20 mouse cellular contexts compared by ENCODE assay signal in genomic region chr9:89620347-89620746, GRCm38 (mm10). TPM values are rescaled to one million over a fixed set of nuclear protein-coding genes. Genes with fewer than 3 reads are reported as not detected.
DNase-seq lines count a peak whose midpoint lies in the region; ATAC-seq lines count a peak whose summit lies in the region.
"Had no signal": no experiment of that assay in that cellular context is flagged by ENCODE, and none has a peak within 500 bp of the region (broad histone marks: within the 10 kb centered on the region; RNA-seq: fewer than 3 reads in every experiment).

No protein-coding gene starts in this region.

- no peak for ATAC-seq in forebrain, embryonic 14.5 days
- ATAC-seq in forebrain, embryonic 11.5 days (replicated peaks; ENCODE audit: low FRiP score), result no peak
- no peak for ATAC-seq in neural tube, embryonic 15.5 days (ENCODE audit: low FRiP score)
- ATAC-seq: liver, embryonic 12.5 days had no signal

- H3K4me3 ChIP-seq in forebrain, embryonic 14.5 days (ENCODE audit: low read depth, low read length), result no peak overlapping the region
- H3K4me3 ChIP-seq in forebrain, embryonic 11.5 days (ENCODE audit: low read depth, low read length), result no peak overlapping the region
- peak overlapping the region; percentile 62 for H3K4me3 ChIP-seq in neural tube, embryonic 15.5 days (replicated peaks)
- H3K4me3 ChIP-seq: embryonic facial prominence, embryonic 10.5 days; heart, embryonic 10.5 days; layer of hippocampus, adult 2 months; liver, embryonic 12.5 days; lung, embryonic 15.5 days; stomach, embryonic 15.5 days had no signal

- no peaks in the 10 kb centered on the region for H3K36me3 ChIP-seq in forebrain, embryonic 14.5 days (ENCODE audit: control insufficient read depth, insufficient read depth, low read length)
- H3K36me3 ChIP-seq in forebrain, embryonic 11.5 days (ENCODE audit: control insufficient read depth, insufficient read depth, low read length), result no peaks in the 10 kb centered on the region
- no peaks in the 10 kb centered on the region for H3K36me3 ChIP-seq in neural tube, embryonic 15.5 days
- H3K36me3 ChIP-seq: embryonic facial prominence, embryonic 10.5 days; heart, embryonic 10.5 days; liver, embryonic 12.5 days; lung, embryonic 15.5 days; stomach, embryonic 15.5 days had no signal

- no peak overlapping the region for H3K27ac ChIP-seq in forebrain, embryonic 14.5 days (ENCODE audit: low read depth, low read length)
- H3K27ac ChIP-seq in forebrain, embryonic 11.5 days (ENCODE audit: low read depth, low read length), result no peak overlapping the region
- H3K27ac ChIP-seq in neural tube, embryonic 15.5 days (replicated peaks), result peak overlapping the region; percentile 63
- H3K27ac ChIP-seq: embryonic facial prominence, embryonic 10.5 days; heart, embryonic 10.5 days; kidney, postnatal 0 days; layer of hippocampus, adult 2 months; liver, embryonic 12.5 days; lung, embryonic 15.5 days; stomach, embryonic 15.5 days had no signal

- H3K27me3 ChIP-seq in forebrain, embryonic 14.5 days (replicated peaks; ENCODE audit: control insufficient read depth, insufficient read depth, low read length), result peaks cover 26% of the 10 kb centered on the region
- peaks cover 25% of the 10 kb centered on the region for H3K27me3 ChIP-seq in forebrain, embryonic 11.5 days (ENCODE audit: control insufficient read depth, insufficient read depth, low read length)
- H3K27me3 ChIP-seq in neural tube, embryonic 15.5 days (replicated peaks), result 0 out of 2 replicates have a peak, but pooled peaks cover 3% of the 10 kb centered on the region

- no peak overlapping the region for H3K4me2 ChIP-seq in forebrain, embryonic 14.5 days (ENCODE audit: low read length)
- H3K4me2 ChIP-seq in forebrain, embryonic 11.5 days (ENCODE audit: low read depth, low read length, severe bottlenecking), result no peak overlapping the region
- H3K4me2 ChIP-seq in neural tube, embryonic 15.5 days, result peak overlapping the region; percentile 95
- H3K4me2 ChIP-seq: liver, embryonic 12.5 days; lung, embryonic 15.5 days; stomach, embryonic 15.5 days had no signal

- H3K4me1 ChIP-seq in forebrain, embryonic 14.5 days (ENCODE audit: control insufficient read depth, insufficient read depth, low read length), result peaks cover 13% of the 10 kb centered on the region; the same call in 1 of the 2 replicates
- H3K4me1 ChIP-seq in forebrain, embryonic 11.5 days (replicated peaks; ENCODE audit: control insufficient read depth, insufficient read depth, low read length), result peaks cover 5% of the 10 kb centered on the region; the same call in 1 of the 2 replicates
- peaks cover 16% of the 10 kb centered on the region for H3K4me1 ChIP-seq in neural tube, embryonic 15.5 days
- H3K4me1 ChIP-seq: liver, embryonic 12.5 days had no signal

- peak; percentile 53 for DNase-seq in forebrain, embryonic 14.5 days (ENCODE audit: low spot score)
- no peak for DNase-seq in forebrain, embryonic 11.5 days (ENCODE audit: low spot score)
- peak; percentile 7 for DNase-seq in kidney, postnatal 10 days
- no peak for DNase-seq in kidney, adult 9 months
- peak; percentile 18 for DNase-seq in right cerebral cortex, postnatal 4 days
- no peak for DNase-seq in right cerebral cortex, postnatal 36 days (ENCODE audit: low spot score in 2 of 2)
- DNase-seq in adrenal gland, postnatal 14 days, result no peak
- DNase-seq: adrenal gland, postnatal 25 days; gastrocnemius, postnatal 25 days; heart, postnatal 10 days had no signal

- no peak overlapping the region for H3K9ac ChIP-seq in forebrain, embryonic 14.5 days (ENCODE audit: low read length)
- H3K9ac ChIP-seq in forebrain, embryonic 11.5 days (ENCODE audit: low read length), result no peak overlapping the region
- peak overlapping the region; percentile 38; the same call in 1 of the 2 replicates for H3K9ac ChIP-seq in neural tube, embryonic 15.5 days (replicated peaks)
- H3K9ac ChIP-seq: liver, embryonic 12.5 days; lung, embryonic 15.5 days; stomach, embryonic 15.5 days had no signal

- no peaks in the 10 kb centered on the region for H3K9me3 ChIP-seq in forebrain, embryonic 14.5 days (replicated peaks; ENCODE audit: control insufficient read depth, low read length)
- H3K9me3 ChIP-seq in forebrain, embryonic 11.5 days (ENCODE audit: control insufficient read depth, low read length), result no peaks in the 10 kb centered on the region
- no peaks in the 10 kb centered on the region for H3K9me3 ChIP-seq in neural tube, embryonic 15.5 days (replicated peaks)
- H3K9me3 ChIP-seq: embryonic facial prominence, embryonic 10.5 days; heart, embryonic 10.5 days; liver, embryonic 12.5 days; lung, embryonic 15.5 days; stomach, embryonic 15.5 days had no signal

- 17% methylated on average over 6 of the region's 6 CpGs for WGBS in forebrain, embryonic 14.5 days
- WGBS in forebrain, embryonic 11.5 days, result 15% methylated on average over 6 of the region's 6 CpGs
- 21% methylated on average over 6 of the region's 6 CpGs for WGBS in neural tube, embryonic 15.5 days

RNA-seq across cellular contexts. Expression of gene Minar1, which starts 2.6 kb away (rescaled TPM):
- polyA plus RNA-seq in forebrain, embryonic 14.5 days (2014; fragmentation: Nextera tagmentation; extraction: Ambion mirVana), result 0.39 and 0.56 TPM in 2 replicates
- polyA plus RNA-seq in forebrain, embryonic 11.5 days (2014; fragmentation: Nextera tagmentation; extraction: Ambion mirVana), result 0.15 TPM in 1 of 2 replicates, not detected in the other
- polyA plus RNA-seq in neural tube, embryonic 15.5 days (2015; fragmentation: Nextera tagmentation; extraction: Ambion mirVana), result 6.8 and 7.8 TPM in 2 replicates
- total RNA-seq in adrenal gland, postnatal 14 days (2021), result 0.11 and 0.26 TPM in 2 replicates
- total RNA-seq: gastrocnemius, postnatal 25 days; monocyte, adult 5-6 weeks had no signal
- polyA plus RNA-seq: kidney, postnatal 0 days; liver, embryonic 12.5 days; thymus, postnatal 0 days had no signal

Comparison
In these comparisons a context has a peak if more than half of its experiments do, and no peak if none do; other contexts are left out.
1. DNase-seq: peak in forebrain, embryonic 14.5 days (single experiment), kidney, postnatal 10 days (single experiment) and right cerebral cortex, postnatal 4 days (single experiment); none in forebrain, embryonic 11.5 days (single experiment), kidney, adult 9 months (single experiment), right cerebral cortex, postnatal 36 days (0 of 2) and adrenal gland, postnatal 14 days (single experiment).